In genomic region chr17:5298891-5299559, GRCm38 (mm10) we compare ENCODE assay signal across 10 mouse cellular contexts.
DNase-seq lines count a peak whose midpoint lies in the region; ATAC-seq lines count a peak whose summit lies in the region.
"Had no signal": no experiment of that assay in that cellular context is flagged by ENCODE, and none has a peak within 500 bp of the region (broad histone marks: within the 10 kb centered on the region; RNA-seq: fewer than 3 reads in every experiment).

No protein-coding gene starts in this region.

- no peak overlapping the region for H3K27ac ChIP-seq in hindbrain, embryonic 14.5 days
- no peak overlapping the region for H3K27ac ChIP-seq in hindbrain, embryonic 10.5 days
- peak overlapping the region; percentile 46 for H3K27ac ChIP-seq in neural tube, embryonic 13.5 days (replicated peaks)
- H3K27ac ChIP-seq in neural tube, embryonic 15.5 days (replicated peaks), result peak overlapping the region; percentile 35; the same call in 1 of the 2 replicates
- H3K27ac ChIP-seq: heart, embryonic 13.5 days had no signal

- 70% methylated on average over 5 of the region's 5 CpGs for WGBS in hindbrain, embryonic 14.5 days
- WGBS in hindbrain, embryonic 10.5 days, result 89% methylated on average over 5 of the region's 5 CpGs
- WGBS in neural tube, embryonic 13.5 days, result 80% methylated on average over 5 of the region's 5 CpGs
- 68% methylated on average over 5 of the region's 5 CpGs for WGBS in neural tube, embryonic 15.5 days

- peaks cover 41% of the 10 kb centered on the region for H3K4me1 ChIP-seq in hindbrain, embryonic 14.5 days (replicated peaks; ENCODE audit: control insufficient read depth, insufficient read depth, low read length)
- H3K4me1 ChIP-seq in hindbrain, embryonic 10.5 days (replicated peaks), result peaks cover 30% of the 10 kb centered on the region
- peaks cover 61% of the 10 kb centered on the region for H3K4me1 ChIP-seq in neural tube, embryonic 13.5 days (replicated peaks)
- H3K4me1 ChIP-seq in neural tube, embryonic 15.5 days, result peaks cover 57% of the 10 kb centered on the region

- no peak overlapping the region for H3K4me2 ChIP-seq in hindbrain, embryonic 14.5 days (replicated peaks)
- H3K4me2 ChIP-seq in neural tube, embryonic 13.5 days, result no peak overlapping the region
- H3K4me2 ChIP-seq in neural tube, embryonic 15.5 days, result no peak overlapping the region
- H3K4me2 ChIP-seq: heart, embryonic 13.5 days had no signal

- no peak overlapping the region for H3K9ac ChIP-seq in hindbrain, embryonic 14.5 days
- no peak overlapping the region for H3K9ac ChIP-seq in neural tube, embryonic 13.5 days
- H3K9ac ChIP-seq in neural tube, embryonic 15.5 days (replicated peaks), result no peak overlapping the region
- H3K9ac ChIP-seq: heart, embryonic 13.5 days had no signal

- no peak overlapping the region for H3K4me3 ChIP-seq in hindbrain, embryonic 14.5 days (replicated peaks; ENCODE audit: low read length)
- no peak overlapping the region for H3K4me3 ChIP-seq in hindbrain, embryonic 10.5 days
- H3K4me3 ChIP-seq in neural tube, embryonic 13.5 days, result no peak overlapping the region
- no peak overlapping the region for H3K4me3 ChIP-seq in neural tube, embryonic 15.5 days (replicated peaks)
- H3K4me3 ChIP-seq: heart, embryonic 13.5 days had no signal

- ATAC-seq in hindbrain, embryonic 14.5 days (ENCODE audit: low FRiP score), result peak; percentile 35; the same call in 1 of the 2 replicates
- ATAC-seq in neural tube, embryonic 13.5 days (ENCODE audit: low read depth), result no peak
- ATAC-seq in neural tube, embryonic 15.5 days (ENCODE audit: low FRiP score), result peak; percentile 23; the same call in 1 of the 2 replicates

- no peaks in the 10 kb centered on the region for H3K9me3 ChIP-seq in hindbrain, embryonic 14.5 days (ENCODE audit: control insufficient read depth, low read length)
- no peaks in the 10 kb centered on the region for H3K9me3 ChIP-seq in hindbrain, embryonic 10.5 days
- H3K9me3 ChIP-seq in neural tube, embryonic 13.5 days, result no peaks in the 10 kb centered on the region
- no peaks in the 10 kb centered on the region for H3K9me3 ChIP-seq in neural tube, embryonic 15.5 days (replicated peaks)
- H3K9me3 ChIP-seq: heart, embryonic 13.5 days had no signal

- H3K36me3 ChIP-seq in hindbrain, embryonic 14.5 days (replicated peaks; ENCODE audit: control insufficient read depth, insufficient read depth), result peaks cover 6% of the 10 kb centered on the region; the same call in 1 of the 2 replicates
- peaks cover 42% of the 10 kb centered on the region for H3K36me3 ChIP-seq in hindbrain, embryonic 10.5 days
- H3K36me3 ChIP-seq in neural tube, embryonic 13.5 days, result no peaks in the 10 kb centered on the region
- H3K36me3 ChIP-seq in neural tube, embryonic 15.5 days, result no peaks in the 10 kb centered on the region

- peak; percentile 41 for DNase-seq in adrenal gland, postnatal 10 days
- DNase-seq in adrenal gland, postnatal 25 days, result no peak
- no peak for DNase-seq in hindbrain, embryonic 14.5 days (ENCODE audit: low spot score)
- no peak for DNase-seq in hindbrain, embryonic 10.5 days (ENCODE audit: low spot score)
- no peak for DNase-seq in neural tube, embryonic 10.5 days (ENCODE audit: extremely low spot score, low spot score)
- DNase-seq in natural killer cell, adult 2 months (ENCODE audit: low spot score in 2 of 2), result no peak
- DNase-seq: liver had no signal

- no peaks in the 10 kb centered on the region for H3K27me3 ChIP-seq in hindbrain, embryonic 14.5 days (ENCODE audit: control insufficient read depth, insufficient read depth, low read length)
- H3K27me3 ChIP-seq in hindbrain, embryonic 10.5 days (ENCODE audit: insufficient read depth, poor library complexity, severe bottlenecking), result no peaks in the 10 kb centered on the region
- H3K27me3 ChIP-seq in neural tube, embryonic 13.5 days, result no peaks in the 10 kb centered on the region
- no peaks in the 10 kb centered on the region for H3K27me3 ChIP-seq in neural tube, embryonic 15.5 days (replicated peaks)
- H3K27me3 ChIP-seq: heart, embryonic 13.5 days had no signal

Comparison
In these comparisons a context has a peak if more than half of its experiments do, and no peak if none do; other contexts are left out.
1. H3K27ac ChIP-seq: peak in neural tube, embryonic 13.5 days (single experiment) and neural tube, embryonic 15.5 days (single experiment); none in hindbrain, embryonic 14.5 days (single experiment) and hindbrain, embryonic 10.5 days (single experiment).